Mouse (Mus musculus): ENCODE measurements at regions not wholly inside any gene's neighbourhood (a gene's known extent, or its start where the extent isn't known, plus 50 kb on each side); places are given as distances from the start of the nearest gene placed in this dataset.

GRCm38 (mm10) chr4:53915326-53915725, 89.5 kb downstream of the Tmem38b start:
- no peaks in the 10 kb centered on the region for H3K27me3 ChIP-seq (ENCODE audit: control insufficient read depth, insufficient read depth, low read length)
- H3K9me3 ChIP-seq (ENCODE audit: control insufficient read depth, low read depth, low read length): no peaks in the 10 kb centered on the region
- no peak overlapping the region for H3K27ac ChIP-seq (ENCODE audit: low read length)
- no peaks in the 10 kb centered on the region for H3K4me1 ChIP-seq (ENCODE audit: control insufficient read depth, insufficient read depth, low read length)
- no peaks in the 10 kb centered on the region for H3K36me3 ChIP-seq (ENCODE audit: control insufficient read depth, insufficient read depth, low read length)
- H3K4me2 ChIP-seq (replicated peaks; ENCODE audit: low read depth, low read length): no peak overlapping the region
- no peak overlapping the region for H3K9ac ChIP-seq (replicated peaks; ENCODE audit: low read depth, low read length)
- no peak for ATAC-seq (ENCODE audit: insufficient number of reproducible peaks, insufficient read depth, low FRiP score, low read depth)
- no peak overlapping the region for H3K4me3 ChIP-seq (ENCODE audit: low read depth, low read length)

- Histone ChIP-seq H3K9me3 (ENCODE audit: control insufficient read depth, low read depth, low read length) (no peaks in the 10 kb centered on the region), H3K4me3 (ENCODE audit: low read depth, low read length) (no peak overlapping the region), H3K36me3 (ENCODE audit: control insufficient read depth, insufficient read depth, low read length) (no peaks in the 10 kb centered on the region), H3K27ac (ENCODE audit: low read length) (no peak overlapping the region), H3K27me3 (ENCODE audit: control insufficient read depth, insufficient read depth, low read length) (no peaks in the 10 kb centered on the region), H3K9ac (replicated peaks; ENCODE audit: low read depth, low read length) (no peak overlapping the region), H3K4me2 (replicated peaks; ENCODE audit: low read depth, low read length) (no peak overlapping the region), H3K4me1 (ENCODE audit: control insufficient read depth, insufficient read depth, low read length) (no peaks in the 10 kb centered on the region)
- no peak for ATAC-seq (ENCODE audit: insufficient number of reproducible peaks, insufficient read depth, low FRiP score, low read depth)
Measured at GRCm38 (mm10) chr4:53919188-53919587, 93.3 kb downstream of the Tmem38b start.

- WGBS: 72% methylated on average over 2 of the region's 2 CpGs
- Histone ChIP-seq H3K27ac (ENCODE audit: low read length) (no peak overlapping the region), H3K4me2 (replicated peaks; ENCODE audit: low read depth, low read length) (no peak overlapping the region), H3K9me3 (ENCODE audit: control insufficient read depth, low read depth, low read length) (no peaks in the 10 kb centered on the region), H3K4me1 (ENCODE audit: control insufficient read depth, insufficient read depth, low read length) (no peaks in the 10 kb centered on the region), H3K9ac (replicated peaks; ENCODE audit: low read depth, low read length) (no peak overlapping the region), H3K27me3 (ENCODE audit: control insufficient read depth, insufficient read depth, low read length) (no peaks in the 10 kb centered on the region), H3K4me3 (ENCODE audit: low read depth, low read length) (no peak overlapping the region), H3K36me3 (ENCODE audit: control insufficient read depth, insufficient read depth, low read length) (no peaks in the 10 kb centered on the region)
- no peak for ATAC-seq (ENCODE audit: insufficient number of reproducible peaks, insufficient read depth, low FRiP score, low read depth)
Measured at GRCm38 (mm10) chr4:53920587-53920986, 94.7 kb downstream of the Tmem38b start.

GRCm38 (mm10) chr4:53931068-53931467, 105.2 kb downstream of the Tmem38b start:
- H3K9me3 ChIP-seq (ENCODE audit: control insufficient read depth, low read depth, low read length): no peaks in the 10 kb centered on the region
- no peaks in the 10 kb centered on the region for H3K4me1 ChIP-seq (ENCODE audit: control insufficient read depth, insufficient read depth, low read length)
- ATAC-seq (ENCODE audit: insufficient number of reproducible peaks, insufficient read depth, low FRiP score, low read depth): no peak
- no peaks in the 10 kb centered on the region for H3K36me3 ChIP-seq (ENCODE audit: control insufficient read depth, insufficient read depth, low read length)
- H3K9ac ChIP-seq (replicated peaks; ENCODE audit: low read depth, low read length): no peak overlapping the region
- WGBS: 87% methylated on average over 3 of the region's 3 CpGs
- no peak overlapping the region for H3K27ac ChIP-seq (ENCODE audit: low read length)
- 0 out of 2 replicates have a peak, but pooled peaks cover 2% of the 10 kb centered on the region for H3K27me3 ChIP-seq (ENCODE audit: control insufficient read depth, insufficient read depth, low read length)
- H3K4me2 ChIP-seq (replicated peaks; ENCODE audit: low read depth, low read length): no peak overlapping the region
- H3K4me3 ChIP-seq (ENCODE audit: low read depth, low read length): no peak overlapping the region

- no peaks in the 10 kb centered on the region for H3K36me3 ChIP-seq (ENCODE audit: control insufficient read depth, insufficient read depth, low read length)
- H3K4me1 ChIP-seq (ENCODE audit: control insufficient read depth, insufficient read depth, low read length): no peaks in the 10 kb centered on the region
- 15% methylated on average over 10 of the region's 10 CpGs for WGBS
- no peak overlapping the region for H3K9ac ChIP-seq (replicated peaks; ENCODE audit: low read depth, low read length)
- ATAC-seq (ENCODE audit: insufficient number of reproducible peaks, insufficient read depth, low FRiP score, low read depth): peak; percentile 60
- H3K4me2 ChIP-seq (replicated peaks; ENCODE audit: low read depth, low read length): peak overlapping the region; percentile 28; the same call in 1 of the 2 replicates
- no peaks in the 10 kb centered on the region for H3K9me3 ChIP-seq (ENCODE audit: control insufficient read depth, low read depth, low read length)
- H3K4me3 ChIP-seq (ENCODE audit: low read depth, low read length): peak overlapping the region; percentile 14; the same call in 1 of the 2 replicates
- H3K27ac ChIP-seq (ENCODE audit: low read length): no peak overlapping the region
- 0 out of 2 replicates have a peak, but pooled peaks cover 2% of the 10 kb centered on the region for H3K27me3 ChIP-seq (ENCODE audit: control insufficient read depth, insufficient read depth, low read length)
Measured at GRCm38 (mm10) chr4:53931499-53931898, 105.7 kb downstream of the Tmem38b start.

GRCm38 (mm10) chr4:53935306-53935705, 109.5 kb downstream of the Tmem38b start:
- no peak for ATAC-seq (ENCODE audit: insufficient number of reproducible peaks, insufficient read depth, low FRiP score, low read depth)
- 76% methylated on average over 5 of the region's 5 CpGs for WGBS
- no peaks in the 10 kb centered on the region for H3K9me3 ChIP-seq (ENCODE audit: control insufficient read depth, low read depth, low read length)
- no peaks in the 10 kb centered on the region for H3K27me3 ChIP-seq (ENCODE audit: control insufficient read depth, insufficient read depth, low read length)
- H3K4me2 ChIP-seq (replicated peaks; ENCODE audit: low read depth, low read length): no peak overlapping the region
- no peak overlapping the region for H3K4me3 ChIP-seq (ENCODE audit: low read depth, low read length)
- no peaks in the 10 kb centered on the region for H3K4me1 ChIP-seq (ENCODE audit: control insufficient read depth, insufficient read depth, low read length)
- no peak overlapping the region for H3K9ac ChIP-seq (replicated peaks; ENCODE audit: low read depth, low read length)
- H3K36me3 ChIP-seq (ENCODE audit: control insufficient read depth, insufficient read depth, low read length): no peaks in the 10 kb centered on the region
- no peak overlapping the region for H3K27ac ChIP-seq (ENCODE audit: low read length)

- H3K9ac ChIP-seq (replicated peaks; ENCODE audit: low read depth, low read length): no peak overlapping the region
- no peaks in the 10 kb centered on the region for H3K36me3 ChIP-seq (ENCODE audit: control insufficient read depth, insufficient read depth, low read length)
- H3K27me3 ChIP-seq (ENCODE audit: control insufficient read depth, insufficient read depth, low read length): no peaks in the 10 kb centered on the region
- ATAC-seq (ENCODE audit: insufficient number of reproducible peaks, insufficient read depth, low FRiP score, low read depth): no peak
- H3K4me2 ChIP-seq (replicated peaks; ENCODE audit: low read depth, low read length): no peak overlapping the region
- H3K4me3 ChIP-seq (ENCODE audit: low read depth, low read length): no peak overlapping the region
- H3K9me3 ChIP-seq (ENCODE audit: control insufficient read depth, low read depth, low read length): no peaks in the 10 kb centered on the region
- WGBS: 83% methylated on average over 7 of the region's 7 CpGs
- no peak overlapping the region for H3K27ac ChIP-seq (ENCODE audit: low read length)
- no peaks in the 10 kb centered on the region for H3K4me1 ChIP-seq (ENCODE audit: control insufficient read depth, insufficient read depth, low read length)
Measured at GRCm38 (mm10) chr4:53948736-53949135, 122.9 kb downstream of the Tmem38b start.

GRCm38 (mm10) chr4:53949164-53949563, 123.3 kb downstream of the Tmem38b start:
- Histone ChIP-seq H3K4me1 (ENCODE audit: control insufficient read depth, insufficient read depth, low read length) (no peaks in the 10 kb centered on the region), H3K9me3 (ENCODE audit: control insufficient read depth, low read depth, low read length) (no peaks in the 10 kb centered on the region), H3K4me2 (replicated peaks; ENCODE audit: low read depth, low read length) (no peak overlapping the region), H3K9ac (replicated peaks; ENCODE audit: low read depth, low read length) (no peak overlapping the region), H3K4me3 (ENCODE audit: low read depth, low read length) (no peak overlapping the region), H3K27ac (ENCODE audit: low read length) (no peak overlapping the region), H3K27me3 (ENCODE audit: control insufficient read depth, insufficient read depth, low read length) (no peaks in the 10 kb centered on the region), H3K36me3 (ENCODE audit: control insufficient read depth, insufficient read depth, low read length) (no peaks in the 10 kb centered on the region)
- 88% methylated on average over 3 of the region's 3 CpGs for WGBS
- ATAC-seq (ENCODE audit: insufficient number of reproducible peaks, insufficient read depth, low FRiP score, low read depth): no peak

GRCm38 (mm10) chr4:53950496-53950895, 124.7 kb downstream of the Tmem38b start:
- no peaks in the 10 kb centered on the region for H3K9me3 ChIP-seq (ENCODE audit: control insufficient read depth, low read depth, low read length)
- WGBS: 78% methylated on average over 5 of the region's 6 CpGs
- H3K4me3 ChIP-seq (ENCODE audit: low read depth, low read length): no peak overlapping the region

More at GRCm38 (mm10) chr4:53950496-53950895, 124.7 kb downstream of the Tmem38b start:
- ATAC-seq (ENCODE audit: insufficient number of reproducible peaks, insufficient read depth, low FRiP score, low read depth): no peak
- no peaks in the 10 kb centered on the region for H3K27me3 ChIP-seq (ENCODE audit: control insufficient read depth, insufficient read depth, low read length)
- H3K4me1 ChIP-seq (ENCODE audit: control insufficient read depth, insufficient read depth, low read length): no peaks in the 10 kb centered on the region
- H3K36me3 ChIP-seq (ENCODE audit: control insufficient read depth, insufficient read depth, low read length): no peaks in the 10 kb centered on the region
- H3K27ac ChIP-seq (ENCODE audit: low read length): no peak overlapping the region
- H3K9ac ChIP-seq (replicated peaks; ENCODE audit: low read depth, low read length): no peak overlapping the region
- no peak overlapping the region for H3K4me2 ChIP-seq (replicated peaks; ENCODE audit: low read depth, low read length)
